Mouse (Mus musculus) limb, embryonic 12.5 days (tissue): ENCODE results near the gene Mbnl2. TPM values are rescaled to one million over a fixed set of nuclear protein-coding genes. Genes with fewer than 3 reads are reported as not detected.

Experiments used
- ATAC-seq: fragments of 200-750 bp; cut with Nextera tagmentation; 2 replicates; pipeline ENCODE4 v1.8.0; 2017; ENCODE audit warnings: low read depth, moderate TSS enrichment; ENCODE audit not compliant: insufficient number of reproducible peaks, insufficient read depth, low FRiP score, low TSS enrichment
- H3K27ac ChIP-seq: fragments of 300-500 bp; sonication (generic); 2 replicates; pipeline ENCODE4 v1.5.1; 2016; ENCODE audit warnings: mild to moderate bottlenecking, moderate library complexity
- H3K27me3 ChIP-seq: fragments of 300-500 bp; sonication (generic); 2 replicates; pipeline ENCODE4 v1.6.1; 2016; ENCODE audit warnings: mild to moderate bottlenecking, moderate library complexity
- H3K36me3 ChIP-seq: fragments of 300-500 bp; sonication (generic); 2 replicates; pipeline ENCODE4 v1.6.1; 2016; ENCODE audit warnings: mild to moderate bottlenecking, moderate library complexity
- H3K4me1 ChIP-seq: fragments of 300-500 bp; sonication (generic); replicated peaks from 2 replicates; pipeline ENCODE4 v1.6.1; 2016
- H3K4me2 ChIP-seq: fragments of 300-500 bp; sonication (generic); 2 replicates; pipeline ENCODE4 v1.6.1; 2016; ENCODE audit warnings: mild to moderate bottlenecking, moderate library complexity
- H3K4me3 ChIP-seq: fragments of 300-500 bp; sonication (generic); replicated peaks from 2 replicates; pipeline ENCODE4 v1.5.1; 2016; ENCODE audit warnings: mild to moderate bottlenecking
- H3K9ac ChIP-seq: fragments of 300-500 bp; sonication (generic); replicated peaks from 2 replicates; pipeline ENCODE4 v1.6.1; 2016; ENCODE audit warnings: mild to moderate bottlenecking, moderate library complexity
- H3K9me3 ChIP-seq: fragments of 300-500 bp; sonication (generic); 2 replicates; pipeline ENCODE4 v1.6.1; 2016; ENCODE audit warnings: mild to moderate bottlenecking, moderate library complexity
- WGBS: fragments of 180-500 bp; shearing (Covaris S2); methylation state at CpG from one replicate; pipeline ENCODE4 v1.1.7; 2016; 5-methylcytosine and 5-hydroxymethylcytosine counted together
- polyA plus RNA-seq: library from polyadenylated mRNA; unstranded; fragments of >200 nt; fragmentation: Nextera tagmentation; extraction: Ambion mirVana; gene quantifications from 2 replicates; pipeline ENCODE4 v1.2.1, GENCODE M21; 2016

Mbnl2 gene
- polyA plus RNA-seq, 1 experiment from 2014 or later = 79.0 TPM

- Histone ChIP-seq H3K27ac (no peak overlapping the region), H3K4me3 (no peak overlapping the region), H3K36me3 (peaks cover 19% of the 10 kb centered on the region; the same call in 1 of the 2 replicates), H3K4me2 (no peak overlapping the region), H3K9me3 (no peaks in the 10 kb centered on the region), H3K4me1 (peaks cover 38% of the 10 kb centered on the region), H3K27me3 (no peaks in the 10 kb centered on the region), H3K9ac (no peak overlapping the region)
- WGBS = 89% methylated on average over 13 of the region's 13 CpGs
- no peak for ATAC-seq
Measured at GRCm38 (mm10) chr14:120330881-120331514, 55.5 kb downstream of the Mbnl2 start.

- peaks cover 64% of the 10 kb centered on the region for H3K4me1 ChIP-seq
- no peak overlapping the region for H3K4me2 ChIP-seq
- no peak overlapping the region for H3K4me3 ChIP-seq
- H3K9me3 ChIP-seq = no peaks in the 10 kb centered on the region
- peaks cover 10% of the 10 kb centered on the region; the same call in 1 of the 2 replicates for H3K36me3 ChIP-seq
- H3K9ac ChIP-seq = no peak overlapping the region
- no peak overlapping the region for H3K27ac ChIP-seq
- H3K27me3 ChIP-seq = no peaks in the 10 kb centered on the region
- WGBS = 84% methylated on average over 15 of the region's 15 CpGs
- ATAC-seq = no peak
Measured at GRCm38 (mm10) chr14:120333465-120334243, 58.2 kb downstream of the Mbnl2 start.

GRCm38 (mm10) chr14:120335366-120335765 is 59.9 kb downstream of the Mbnl2 start:
- Histone ChIP-seq H3K4me3 (no peak overlapping the region), H3K9ac (no peak overlapping the region), H3K4me2 (no peak overlapping the region), H3K27me3 (no peaks in the 10 kb centered on the region), H3K4me1 (peaks cover 60% of the 10 kb centered on the region), H3K9me3 (no peaks in the 10 kb centered on the region), H3K36me3 (peaks cover 10% of the 10 kb centered on the region; the same call in 1 of the 2 replicates), H3K27ac (no peak overlapping the region)
- 77% methylated on average over 9 of the region's 9 CpGs for WGBS
- ATAC-seq = no peak

GRCm38 (mm10) chr14:120335871-120336270 is 60.4 kb downstream of the Mbnl2 start:
- H3K27ac ChIP-seq = no peak overlapping the region
- no peaks in the 10 kb centered on the region for H3K27me3 ChIP-seq
- 71% methylated on average over 6 of the region's 6 CpGs for WGBS
- no peak overlapping the region for H3K4me2 ChIP-seq
- peaks cover 55% of the 10 kb centered on the region for H3K4me1 ChIP-seq
- H3K9me3 ChIP-seq = no peaks in the 10 kb centered on the region
- no peak for ATAC-seq
- H3K36me3 ChIP-seq = peaks cover 5% of the 10 kb centered on the region; the same call in 1 of the 2 replicates
- no peak overlapping the region for H3K4me3 ChIP-seq
- H3K9ac ChIP-seq = no peak overlapping the region

GRCm38 (mm10) chr14:120336380-120336779 is 60.9 kb downstream of the Mbnl2 start:
- ATAC-seq = no peak
- Histone ChIP-seq H3K9me3 (no peaks in the 10 kb centered on the region), H3K27me3 (no peaks in the 10 kb centered on the region), H3K27ac (no peak overlapping the region; the same call in 1 of the 2 replicates), H3K36me3 (peaks cover under 1% of the 10 kb centered on the region; the same call in 1 of the 2 replicates), H3K9ac (no peak overlapping the region), H3K4me3 (no peak overlapping the region), H3K4me2 (no peak overlapping the region), H3K4me1 (peaks cover 52% of the 10 kb centered on the region)
- WGBS = 59% methylated on average over 7 of the region's 7 CpGs

- no peaks in the 10 kb centered on the region for H3K9me3 ChIP-seq
- H3K27me3 ChIP-seq = no peaks in the 10 kb centered on the region
- H3K36me3 ChIP-seq = peaks cover 2% of the 10 kb centered on the region
- no peak overlapping the region for H3K9ac ChIP-seq
- no peak overlapping the region for H3K4me2 ChIP-seq
- H3K27ac ChIP-seq = no peak overlapping the region; the same call in 1 of the 2 replicates
- no peak for ATAC-seq
- 83% methylated on average over 8 of the region's 8 CpGs for WGBS
- no peak overlapping the region for H3K4me3 ChIP-seq
- peaks cover 52% of the 10 kb centered on the region for H3K4me1 ChIP-seq
Measured at GRCm38 (mm10) chr14:120336841-120337240, 61.4 kb downstream of the Mbnl2 start.

GRCm38 (mm10) chr14:120337731-120338462 is 62.4 kb downstream of the Mbnl2 start:
- H3K27me3 ChIP-seq = no peaks in the 10 kb centered on the region
- no peak overlapping the region for H3K9ac ChIP-seq
- H3K27ac ChIP-seq = peak overlapping the region; percentile 72
- H3K4me2 ChIP-seq = no peak overlapping the region
- H3K36me3 ChIP-seq = peaks cover 3% of the 10 kb centered on the region; the same call in 1 of the 2 replicates
- H3K4me3 ChIP-seq = no peak overlapping the region
- ATAC-seq = no peak
- 47% methylated on average over 7 of the region's 7 CpGs for WGBS
- H3K9me3 ChIP-seq = no peaks in the 10 kb centered on the region
- peaks cover 45% of the 10 kb centered on the region for H3K4me1 ChIP-seq

- ATAC-seq = no peak
- WGBS = 80% methylated on average over 3 of the region's 3 CpGs
Measured at GRCm38 (mm10) chr14:120338706-120339105, 63.2 kb downstream of the Mbnl2 start.

GRCm38 (mm10) chr14:120341912-120342311 is 66.4 kb downstream of the Mbnl2 start:
- H3K9ac ChIP-seq = no peak overlapping the region
- H3K4me3 ChIP-seq = no peak overlapping the region
- peaks cover 19% of the 10 kb centered on the region for H3K36me3 ChIP-seq
- no peak for ATAC-seq
- no peak overlapping the region for H3K27ac ChIP-seq
- H3K4me1 ChIP-seq = peaks cover 19% of the 10 kb centered on the region
- H3K27me3 ChIP-seq = no peaks in the 10 kb centered on the region
- H3K9me3 ChIP-seq = peaks cover 12% of the 10 kb centered on the region; the same call in 1 of the 2 replicates
- 90% methylated on average over 6 of the region's 6 CpGs for WGBS
- H3K4me2 ChIP-seq = no peak overlapping the region

More at GRCm38 (mm10) chr14:120338706-120339105, 63.2 kb downstream of the Mbnl2 start:
- Histone ChIP-seq H3K36me3 (peaks cover 3% of the 10 kb centered on the region; the same call in 1 of the 2 replicates), H3K4me2 (no peak overlapping the region), H3K27ac (no peak overlapping the region), H3K4me3 (no peak overlapping the region), H3K4me1 (peaks cover 40% of the 10 kb centered on the region), H3K27me3 (no peaks in the 10 kb centered on the region), H3K9ac (no peak overlapping the region), H3K9me3 (no peaks in the 10 kb centered on the region)

GRCm38 (mm10) chr14:120342321-120342720 is 66.9 kb downstream of the Mbnl2 start:
- Histone ChIP-seq H3K9me3 (peaks cover 15% of the 10 kb centered on the region; the same call in 1 of the 2 replicates), H3K27me3 (no peaks in the 10 kb centered on the region), H3K36me3 (peaks cover 23% of the 10 kb centered on the region), H3K4me1 (peaks cover 15% of the 10 kb centered on the region), H3K9ac (no peak overlapping the region), H3K27ac (no peak overlapping the region), H3K4me3 (no peak overlapping the region), H3K4me2 (no peak overlapping the region)
- ATAC-seq = no peak
- 80% methylated on average over 7 of the region's 7 CpGs for WGBS

- Histone ChIP-seq H3K9me3 (peaks cover 15% of the 10 kb centered on the region; the same call in 1 of the 2 replicates), H3K4me1 (no peaks in the 10 kb centered on the region), H3K27ac (no peak overlapping the region), H3K9ac (no peak overlapping the region), H3K4me2 (no peak overlapping the region), H3K4me3 (no peak overlapping the region), H3K36me3 (peaks cover 43% of the 10 kb centered on the region), H3K27me3 (no peaks in the 10 kb centered on the region)
- WGBS = 91% methylated on average over 4 of the region's 4 CpGs
- ATAC-seq = no peak
Measured at GRCm38 (mm10) chr14:120344641-120345040, 69.2 kb downstream of the Mbnl2 start.
